Mouse (Mus musculus) liver, embryonic 11.5 days (tissue): ENCODE measurements around the gene Bcar1. TPM values are rescaled to one million over a fixed set of nuclear protein-coding genes. Genes with fewer than 3 reads are reported as not detected.

ENCODE experiments used
- ATAC-seq: fragments of 200-750 bp; cut with Nextera tagmentation; replicated peaks from 2 replicates; pipeline ENCODE4 v1.8.0; 2017; ENCODE audit warnings: moderate number of reproducible peaks, mild to moderate bottlenecking, moderate TSS enrichment, moderate library complexity; ENCODE audit not compliant: low FRiP score
- DNase-seq: peaks from one replicate; pipeline ENCODE4 v3.0.0-alpha.2; 2017; ENCODE audit warnings: low spot score
- H3K27ac ChIP-seq: fragments of 300-500 bp; sonication (generic); 2 replicates; pipeline ENCODE4 v1.5.1; 2014; ENCODE audit warnings: mild to moderate bottlenecking, low read depth, low read length, control low read depth
- H3K27me3 ChIP-seq: fragments of 300-500 bp; sonication (generic); replicated peaks from 2 replicates; pipeline ENCODE4 v1.6.1; 2014; ENCODE audit warnings: low read length, mixed read lengths; ENCODE audit not compliant: control insufficient read depth, insufficient read depth
- H3K36me3 ChIP-seq: fragments of 300-500 bp; sonication (generic); 2 replicates; pipeline ENCODE4 v1.6.1; 2014; ENCODE audit warnings: mild to moderate bottlenecking, low read length, moderate library complexity, mixed read lengths; ENCODE audit not compliant: control insufficient read depth, insufficient read depth
- H3K4me1 ChIP-seq: fragments of 300-500 bp; sonication (generic); replicated peaks from 2 replicates; pipeline ENCODE4 v1.6.1; 2014; ENCODE audit warnings: low read length, mixed read lengths; ENCODE audit not compliant: control insufficient read depth, insufficient read depth
- H3K4me2 ChIP-seq: fragments of 300-500 bp; sonication (generic); 2 replicates; pipeline ENCODE4 v1.6.1; 2014; ENCODE audit warnings: mild to moderate bottlenecking, control low read depth, moderate library complexity
- H3K4me3 ChIP-seq: fragments of 300-500 bp; sonication (generic); 2 replicates; pipeline ENCODE4 v1.5.1; 2014; ENCODE audit warnings: low read depth, low read length, control low read depth
- H3K9ac ChIP-seq: fragments of 300-500 bp; sonication (generic); 2 replicates; pipeline ENCODE4 v1.6.1; 2014; ENCODE audit warnings: low read depth, low read length, control low read depth
- H3K9me3 ChIP-seq: fragments of 300-500 bp; sonication (generic); 2 replicates; pipeline ENCODE4 v1.6.1; 2016; ENCODE audit warnings: low read length, inconsistent platforms, mixed read lengths; ENCODE audit not compliant: control insufficient read depth
- WGBS: fragments of 180-500 bp; shearing (Covaris S2); extraction: QIAGEN DNeasy Blood & Tissue Kit; methylation state at CpG from one replicate; pipeline ENCODE4 v1.1.7; 2014; 5-methylcytosine and 5-hydroxymethylcytosine counted together
- microRNA-seq: library from miRNA; unstranded; fragments of <30 nt; microRNA quantifications from one replicate; pipeline ENCODE4, GENCODE M21; 2017; ENCODE audit warnings: borderline number of aligned reads
- polyA plus RNA-seq: library from polyadenylated mRNA; unstranded; fragments of >200 nt; fragmentation: Nextera tagmentation; extraction: Ambion mirVana; gene quantifications from 2 replicates; pipeline ENCODE4 v1.2.1, GENCODE M21; 2014

The Bcar1 gene
- polyA plus RNA-seq, 1 experiment from 2014 or later = 27.8 TPM

DNA sequence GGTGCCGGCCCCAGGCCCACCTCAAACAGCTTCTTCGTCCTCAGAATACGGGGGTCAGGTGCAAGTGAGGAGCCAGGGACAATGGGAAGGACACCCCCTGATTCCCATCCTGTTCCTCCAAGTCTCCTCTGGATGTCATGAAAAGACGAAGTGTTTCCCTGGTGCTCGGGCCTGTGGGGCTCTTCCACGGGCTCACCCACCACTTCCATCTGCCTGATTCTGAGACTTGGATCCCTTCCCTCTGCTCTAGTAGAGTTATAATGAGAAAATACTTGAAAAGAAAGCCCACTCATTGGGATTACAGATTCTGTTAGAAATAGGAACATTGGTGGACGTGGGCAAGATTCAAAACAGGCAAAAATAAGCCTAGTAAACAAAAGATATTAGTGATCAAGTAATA, 64.8 kb downstream of the Bcar1 start:
- WGBS = 73% methylated on average over 7 of the region's 7 CpGs
- ATAC-seq = no peak
- peaks cover 7% of the 10 kb centered on the region for H3K27me3 ChIP-seq

DNA sequence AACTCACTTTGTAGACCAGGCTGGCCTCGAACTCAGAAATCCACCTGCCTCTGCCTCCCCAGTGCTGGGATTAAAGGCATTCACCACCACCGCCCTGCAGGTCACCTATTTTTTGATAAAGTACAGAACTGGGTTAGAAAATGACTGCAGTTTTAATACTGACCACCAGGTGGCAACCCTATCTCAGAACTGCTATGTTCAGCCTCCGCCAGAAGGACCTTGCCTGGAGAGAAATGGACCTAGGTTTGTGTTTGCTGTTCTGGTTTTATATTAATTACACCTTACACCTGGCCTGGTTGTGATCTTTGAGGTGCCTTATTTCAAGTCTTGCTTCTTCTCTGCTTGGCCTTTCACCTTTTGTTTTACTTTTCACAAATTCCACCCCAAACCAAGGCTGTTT, 65.5 kb downstream of the Bcar1 start:
- H3K27me3 ChIP-seq = peaks cover 7% of the 10 kb centered on the region
- no peak for DNase-seq
- no peak overlapping the region for H3K9ac ChIP-seq
- peak; percentile 49; the same call in 1 of the 2 replicates for ATAC-seq
- H3K4me2 ChIP-seq = no peak overlapping the region
- H3K9me3 ChIP-seq = 0 out of 2 replicates have a peak, but pooled peaks cover 3% of the 10 kb centered on the region
- no peak overlapping the region for H3K4me3 ChIP-seq
- WGBS = 17% methylated on average over 3 of the region's 3 CpGs
- H3K4me1 ChIP-seq = no peaks in the 10 kb centered on the region
- H3K36me3 ChIP-seq = no peaks in the 10 kb centered on the region
- H3K27ac ChIP-seq = no peak overlapping the region

More for the DNA sequence above, 64.8 kb downstream of the Bcar1 start:
- Histone ChIP-seq H3K4me1 (no peaks in the 10 kb centered on the region), H3K4me3 (no peak overlapping the region), H3K4me2 (no peak overlapping the region), H3K9ac (no peak overlapping the region), H3K27ac (no peak overlapping the region), H3K36me3 (no peaks in the 10 kb centered on the region), H3K9me3 (0 out of 2 replicates have a peak, but pooled peaks cover 3% of the 10 kb centered on the region)
- no peak for DNase-seq

DNA sequence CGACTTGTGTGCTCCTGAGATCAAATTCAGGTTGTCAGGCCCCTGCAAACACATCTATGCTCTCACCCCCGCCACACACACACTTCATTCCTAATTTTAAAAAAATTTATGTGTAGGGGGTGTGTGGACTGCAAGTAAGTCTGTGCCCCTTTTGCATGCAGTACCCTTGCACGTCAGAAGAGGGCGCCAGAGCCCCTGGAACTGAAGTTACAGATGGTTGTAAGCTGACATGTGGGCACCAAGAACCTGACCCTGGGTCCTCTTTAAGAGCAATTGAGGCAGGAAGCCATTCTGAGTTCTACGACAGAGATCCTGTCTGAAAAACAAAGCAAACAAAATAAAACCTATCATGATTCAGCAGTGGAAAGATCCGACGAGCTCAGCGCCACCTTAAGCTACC, 67.4 kb downstream of the Bcar1 start:
- Histone ChIP-seq H3K27me3 (peaks cover 4% of the 10 kb centered on the region), H3K36me3 (peaks cover 3% of the 10 kb centered on the region; the same call in 1 of the 2 replicates), H3K9ac (no peak overlapping the region), H3K4me3 (no peak overlapping the region), H3K4me1 (no peaks in the 10 kb centered on the region), H3K27ac (no peak overlapping the region), H3K9me3 (0 out of 2 replicates have a peak, but pooled peaks cover 3% of the 10 kb centered on the region), H3K4me2 (no peak overlapping the region)
- ATAC-seq = no peak
- DNase-seq = no peak
- WGBS = 71% methylated on average over 8 of the region's 8 CpGs

DNA sequence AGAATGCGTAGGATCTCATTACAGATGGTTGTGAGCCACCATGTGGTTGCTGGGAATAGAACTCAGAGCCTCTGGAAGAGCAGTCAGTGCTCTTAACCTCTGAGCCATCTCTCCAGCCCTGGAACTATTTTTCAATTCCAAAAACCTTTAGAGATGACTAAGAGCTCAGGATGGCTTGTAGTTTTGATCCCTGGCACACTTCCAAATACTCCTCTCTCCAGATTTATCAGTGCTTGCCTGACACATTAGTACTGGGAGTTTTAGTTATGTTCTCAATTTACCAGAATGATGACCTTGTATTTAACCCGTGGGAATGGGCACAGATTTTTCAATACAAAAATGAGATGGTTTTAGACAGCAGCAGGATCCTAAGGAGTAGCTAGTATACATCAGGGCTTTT, 76.9 kb downstream of the Bcar1 start:
- Histone ChIP-seq H3K36me3 (peaks cover 22% of the 10 kb centered on the region), H3K27ac (no peak overlapping the region), H3K4me2 (no peak overlapping the region), H3K4me1 (no peaks in the 10 kb centered on the region), H3K27me3 (no peaks in the 10 kb centered on the region), H3K9me3 (no peaks in the 10 kb centered on the region), H3K4me3 (no peak overlapping the region), H3K9ac (no peak overlapping the region)
- DNase-seq = no peak
- WGBS = 81% methylated on average over 2 of the region's 2 CpGs
- no peak for ATAC-seq

DNA sequence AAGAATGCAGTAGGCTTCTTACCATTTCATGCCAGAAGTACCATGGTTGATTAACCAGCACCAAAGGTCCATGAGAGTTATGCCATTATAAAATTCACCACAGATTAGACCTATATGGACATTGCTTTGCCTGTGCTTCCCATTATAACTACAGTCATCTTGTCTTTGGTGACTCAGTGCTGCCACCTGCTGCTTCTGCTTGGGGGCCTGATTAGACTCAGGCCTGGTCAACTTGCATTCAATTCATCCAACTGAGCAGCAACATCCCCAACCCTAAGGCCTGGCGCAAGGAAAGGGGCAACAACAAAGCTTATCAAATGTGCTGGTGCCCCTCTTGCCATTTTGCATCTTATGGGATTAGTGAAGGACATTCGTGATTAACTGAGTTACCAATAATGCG, 81.1 kb downstream of the Bcar1 start:
- H3K9ac ChIP-seq = no peak overlapping the region
- no peak overlapping the region for H3K4me2 ChIP-seq
- no peak overlapping the region for H3K27ac ChIP-seq
- no peaks in the 10 kb centered on the region for H3K27me3 ChIP-seq
- 84% methylated on average over 3 of the region's 3 CpGs for WGBS
- H3K9me3 ChIP-seq = no peaks in the 10 kb centered on the region
- no peak overlapping the region for H3K4me3 ChIP-seq
- ATAC-seq (no peak), DNase-seq (no peak)
- no peaks in the 10 kb centered on the region for H3K4me1 ChIP-seq
- 0 out of 2 replicates have a peak, but pooled peaks cover 7% of the 10 kb centered on the region for H3K36me3 ChIP-seq

Small RNA genes within 50 kb of the gene (microRNA-seq; reads per million reads assigned to microRNA genes)
- gene Mir7076 = not detected

Other genes with a start within 250 kb of the Bcar1 start
- gene Wdr59, start 221.7 kb downstream of the Bcar1 start, polyA plus RNA-seq = 3.1 and 3.8 TPM in 2 replicates
- 24.9 and 27.6 TPM in 2 replicates for gene Znrf1, start 207.7 kb downstream of the Bcar1 start, polyA plus RNA-seq
- gene Ldhd, start 113.4 kb downstream of the Bcar1 start, polyA plus RNA-seq = 0.10 and 0.16 TPM in 2 replicates
- 14.2 and 15.6 TPM in 2 replicates for gene Zfp1, start 100.4 kb downstream of the Bcar1 start, polyA plus RNA-seq
- gene Ctrb1, start 52.8 kb downstream of the Bcar1 start, polyA plus RNA-seq = not detected in 2 replicates
- gene Cfdp1, start 110.5 kb upstream of the Bcar1 start, polyA plus RNA-seq = 218 and 234 TPM in 2 replicates
- 8.0 and 8.4 TPM in 2 replicates for gene Tmem170, start 132.9 kb upstream of the Bcar1 start, polyA plus RNA-seq
- gene Chst5, start 166.6 kb upstream of the Bcar1 start, polyA plus RNA-seq = 0.35 and 0.41 TPM in 2 replicates
- gene Tmem231, start 190.1 kb upstream of the Bcar1 start, polyA plus RNA-seq = 6.7 and 6.8 TPM in 2 replicates
- 136 and 141 TPM in 2 replicates for gene Gabarapl2, start 196.9 kb upstream of the Bcar1 start, polyA plus RNA-seq
- 12.7 and 17.8 TPM in 2 replicates for gene Adat1, start 248.5 kb upstream of the Bcar1 start, polyA plus RNA-seq